24 mouse cellular contexts compared by ENCODE assay signal in the genomic region with DNA sequence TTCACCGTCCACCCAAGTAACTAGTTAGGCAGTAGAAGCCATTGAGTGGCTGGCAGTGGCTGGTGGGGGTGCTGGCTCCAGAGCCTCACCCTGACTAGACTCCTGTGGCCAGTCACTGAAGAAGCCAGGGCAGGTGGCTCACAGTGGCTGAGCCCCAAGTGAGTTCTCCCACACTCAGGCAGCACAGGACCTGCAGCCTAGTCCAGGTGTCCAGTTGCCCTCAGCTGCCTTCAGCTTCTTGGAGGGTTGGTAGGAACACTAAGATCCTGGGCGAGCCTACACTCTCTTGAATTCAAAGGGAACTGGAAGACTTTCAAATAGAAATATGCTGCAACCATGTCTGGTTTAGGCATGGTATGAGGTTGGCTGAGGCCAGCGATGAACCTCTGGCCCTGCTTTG. TPM values are rescaled to one million over a fixed set of nuclear protein-coding genes. Genes with fewer than 3 reads are reported as not detected.
"Had no signal": no experiment of that assay in that cellular context is flagged by ENCODE, and none has a peak within 500 bp of the region (broad histone marks: within the 10 kb centered on the region; RNA-seq: fewer than 3 reads in every experiment).

No protein-coding gene starts in this region.

- H3K4me2 ChIP-seq: heart, embryonic 13.5 days; heart, embryonic 15.5 days; hindbrain, embryonic 13.5 days; hindbrain, embryonic 15.5 days; kidney, embryonic 15.5 days; limb, embryonic 13.5 days; limb, embryonic 15.5 days; liver, embryonic 12.5 days had no signal

- H3K27me3 ChIP-seq: heart, embryonic 13.5 days; heart, embryonic 15.5 days; hindbrain, embryonic 13.5 days; hindbrain, embryonic 15.5 days; kidney, embryonic 15.5 days; limb, embryonic 13.5 days; limb, embryonic 15.5 days; liver, embryonic 12.5 days had no signal

- DNase-seq: forebrain, postnatal 0 days; heart, adult 11 months; heart, postnatal 14 days; heart, postnatal 36 days; kidney, adult 11 months; kidney, postnatal 14 days; kidney, postnatal 36 days; layer of hippocampus, adult 9-11 months; layer of hippocampus, postnatal 36 days; left cerebral cortex, postnatal 4 days had no signal

- H3K27ac ChIP-seq: heart, embryonic 10.5 days; heart, embryonic 13.5 days; heart, embryonic 15.5 days; hindbrain, embryonic 13.5 days; hindbrain, embryonic 15.5 days; hindbrain, postnatal 0 days; kidney, embryonic 15.5 days; kidney, postnatal 0 days; limb, embryonic 13.5 days; limb, embryonic 15.5 days; liver, embryonic 12.5 days; liver, embryonic 14.5 days had no signal

- H3K4me3 ChIP-seq: heart, embryonic 10.5 days; heart, embryonic 13.5 days; heart, embryonic 15.5 days; hindbrain, embryonic 13.5 days; hindbrain, embryonic 15.5 days; kidney, embryonic 15.5 days; limb, embryonic 13.5 days; limb, embryonic 15.5 days; liver, embryonic 12.5 days had no signal

- H3K9ac ChIP-seq: forebrain, postnatal 0 days; heart, embryonic 13.5 days; heart, embryonic 15.5 days; hindbrain, embryonic 13.5 days; hindbrain, embryonic 15.5 days; kidney, embryonic 15.5 days; limb, embryonic 13.5 days; limb, embryonic 15.5 days; liver, embryonic 12.5 days; liver, embryonic 14.5 days had no signal

- H3K9me3 ChIP-seq: heart, embryonic 10.5 days; heart, embryonic 13.5 days; heart, embryonic 15.5 days; hindbrain, embryonic 13.5 days; hindbrain, embryonic 15.5 days; kidney, embryonic 15.5 days; limb, embryonic 13.5 days; limb, embryonic 15.5 days; liver, embryonic 12.5 days had no signal

- ATAC-seq: forebrain, postnatal 0 days; hindbrain, postnatal 0 days; intestine, embryonic 16.5 days; liver, embryonic 12.5 days had no signal

- H3K4me1 ChIP-seq: heart, embryonic 13.5 days; kidney, embryonic 15.5 days; limb, embryonic 13.5 days; limb, embryonic 15.5 days had no signal

RNA-seq across cellular contexts. Expression of a gene that starts 39.7 kb away (rescaled TPM):
- total RNA-seq: hematopoietic stem cell, adult 5-6 weeks had no signal
